Mouse (Mus musculus): ENCODE measurements around the gene Med21.

The Med21 gene

DNA sequence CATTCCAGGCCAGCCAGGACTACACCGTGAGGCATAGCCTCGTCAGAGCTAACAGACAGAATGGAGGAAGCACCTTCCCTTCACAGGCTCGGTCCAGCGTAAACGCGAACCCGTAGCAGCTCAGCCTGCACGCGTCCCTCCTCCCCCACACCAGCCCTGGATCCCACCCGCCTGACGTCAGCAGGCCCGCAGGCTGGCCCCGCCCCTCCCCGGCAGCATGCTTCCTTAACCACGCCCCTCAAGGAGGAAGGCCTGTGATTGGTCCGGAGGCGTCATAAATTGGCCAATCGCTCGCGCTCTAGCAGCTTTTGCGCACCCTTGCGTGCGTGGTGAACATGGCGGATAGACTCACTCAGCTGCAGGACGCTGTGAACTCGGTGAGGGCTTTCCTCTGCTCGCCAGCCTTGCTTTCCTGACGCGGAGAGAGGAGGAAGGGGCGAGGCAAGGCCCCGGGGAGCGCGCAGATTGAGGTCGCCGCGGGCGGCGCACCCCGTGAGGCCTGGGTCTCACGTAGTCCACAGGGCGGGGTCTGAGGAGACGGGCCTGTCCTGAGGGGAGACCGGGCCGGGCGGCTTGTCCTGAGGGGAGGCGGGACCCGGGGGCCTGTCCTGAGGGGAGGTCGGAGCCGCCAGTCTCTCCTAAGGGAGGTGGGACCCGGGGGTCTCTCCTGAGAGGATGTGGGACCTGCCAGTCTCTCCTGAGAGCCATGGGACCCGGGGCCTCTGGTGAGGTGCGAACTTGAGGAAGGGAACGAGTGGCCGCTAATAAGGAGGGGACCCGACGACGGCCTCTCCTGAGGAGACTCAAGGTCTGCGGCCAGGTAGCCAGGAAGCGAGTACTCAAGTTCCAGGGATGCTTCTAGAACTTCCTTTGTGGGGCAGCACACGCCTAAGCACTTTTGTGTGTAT is at the start of gene Med21, which contains the start of gene Tm7sf3:
Med21 (plus strand) TSS at position 272 of the 908 bp plus-strand sequence.
Tm7sf3 (minus strand) TSS at position 549 of the 908 bp plus-strand sequence.
- peak; percentile 99 for DNase-seq

DNA sequence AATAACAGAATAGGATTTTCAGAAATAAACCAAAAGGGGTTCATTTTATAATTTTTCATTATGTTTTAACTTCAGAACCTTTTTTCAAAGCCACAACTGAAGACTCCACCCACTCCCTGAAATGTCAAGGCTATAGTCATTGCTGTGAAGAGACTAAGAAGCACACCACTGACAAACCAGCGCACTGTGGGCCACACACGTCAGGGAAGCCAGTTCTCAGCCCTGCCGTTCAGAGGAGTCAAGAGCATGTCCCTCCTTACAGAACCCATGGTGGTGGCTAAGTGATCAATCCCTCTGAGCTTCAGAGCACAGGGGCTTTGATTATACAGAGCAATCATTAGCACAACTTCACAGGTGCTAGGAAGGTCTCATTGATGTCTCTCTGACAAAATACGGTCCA is 39.7 kb upstream of the Med21 start:
- no peak for DNase-seq

DNA sequence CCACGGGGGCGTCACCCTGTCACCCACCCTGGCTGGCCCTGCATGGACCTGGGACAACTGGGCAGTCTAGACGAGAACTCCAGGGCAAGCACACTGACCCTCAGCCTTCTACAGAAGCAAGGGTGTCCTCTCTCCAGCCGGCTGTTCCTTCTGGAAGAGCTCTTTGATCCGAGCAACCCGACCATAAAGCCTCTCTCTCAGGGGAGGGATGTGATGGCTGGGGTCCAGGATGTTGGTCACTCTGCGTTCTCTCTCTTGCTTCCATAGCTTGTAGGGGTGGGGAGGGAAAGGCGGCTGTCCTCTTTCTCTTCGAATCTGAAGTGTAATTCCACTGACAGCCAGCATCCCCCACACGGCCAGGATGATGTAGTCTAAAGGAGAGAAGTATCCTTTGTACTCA is 38.7 kb upstream of the Med21 start:
- no peak for DNase-seq

DNA sequence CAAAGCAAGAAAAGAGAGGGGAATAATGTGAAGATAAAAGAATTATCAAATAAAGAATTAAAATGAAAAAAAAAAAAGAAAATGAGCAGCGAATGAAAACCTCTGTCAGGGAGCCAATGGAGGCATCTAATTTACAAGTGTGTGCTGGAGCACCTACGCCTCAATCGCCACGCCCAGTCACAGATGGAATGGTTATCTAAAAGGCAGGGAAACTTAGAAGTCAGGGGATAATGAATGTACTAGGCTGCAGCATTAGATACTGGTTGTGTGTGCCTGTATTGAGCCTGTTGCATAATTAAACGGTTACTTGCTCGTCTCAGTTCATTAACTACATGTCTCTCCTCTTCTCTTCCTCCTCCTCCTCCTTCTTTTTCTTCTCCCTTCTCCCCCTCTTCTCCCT is 31.0 kb upstream of the Med21 start:
- no peak for DNase-seq

- DNase-seq: no peak
Observed at GRCm38 (mm10) chr6:146611897-146612296, 30.4 kb upstream of the Med21 start.

- no peak for DNase-seq
Observed at GRCm38 (mm10) chr6:146612736-146613135, 29.6 kb upstream of the Med21 start.

DNA sequence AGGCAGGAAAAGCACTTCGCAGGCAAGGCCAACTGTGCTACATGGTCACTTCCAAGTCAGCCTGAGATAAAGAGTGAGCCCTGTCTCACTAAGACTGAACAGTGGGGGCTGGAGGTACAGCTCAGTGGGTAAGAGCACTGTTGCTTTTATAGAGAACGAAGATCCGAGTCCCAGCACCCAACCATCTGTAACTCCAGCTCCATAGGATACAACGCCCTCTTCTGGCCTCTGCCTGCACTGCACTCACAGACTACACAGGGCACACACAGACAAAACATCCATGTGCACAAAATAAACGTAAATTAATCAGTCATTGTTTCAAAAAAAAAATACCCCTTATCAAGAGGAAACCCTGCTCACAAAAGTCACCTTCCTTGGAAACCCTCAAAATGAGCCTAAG is 28.4 kb upstream of the Med21 start:
- DNase-seq: no peak

DNA sequence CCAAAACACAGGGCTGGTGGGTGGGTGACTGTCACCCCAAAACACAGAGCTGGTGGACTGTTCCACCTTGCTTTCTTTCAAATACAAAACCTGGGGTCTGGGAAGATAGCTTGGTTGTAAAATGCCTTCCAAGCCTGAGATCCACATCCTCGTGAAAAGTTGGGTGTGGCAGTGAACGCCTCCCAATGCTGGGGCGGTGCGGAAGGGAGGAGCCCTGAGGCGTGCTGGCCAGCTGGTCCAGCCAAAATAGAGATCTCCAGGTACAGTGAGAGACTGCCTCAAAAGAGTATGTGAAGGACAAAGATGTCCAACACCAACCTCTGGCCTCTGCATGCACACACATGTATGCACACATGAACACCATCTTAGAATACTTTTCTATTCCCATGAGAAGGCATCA is 27.8 kb upstream of the Med21 start:
- no peak for DNase-seq

DNA sequence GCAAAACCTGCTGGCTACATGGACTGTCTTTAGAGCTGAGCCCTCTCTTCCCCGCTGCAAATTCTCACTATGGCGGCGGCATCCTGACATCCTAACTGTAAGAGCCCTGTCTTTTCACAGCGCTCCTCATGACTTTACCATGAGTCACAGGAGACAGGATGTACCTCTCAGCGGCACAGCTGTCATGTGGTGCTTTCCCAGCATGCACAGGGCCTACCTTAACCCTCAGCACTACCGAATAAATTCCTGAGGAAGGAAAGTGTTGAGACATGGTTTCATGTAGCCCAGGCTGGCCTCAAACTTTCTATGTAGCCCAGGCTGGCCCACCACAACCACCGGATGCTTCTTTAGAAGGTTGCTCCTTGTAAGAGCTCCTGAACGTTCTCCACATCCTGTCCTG is 26.5 kb upstream of the Med21 start:
- no peak for DNase-seq

- DNase-seq: no peak
Observed at GRCm38 (mm10) chr6:146616670-146617069, 25.7 kb upstream of the Med21 start.

DNA sequence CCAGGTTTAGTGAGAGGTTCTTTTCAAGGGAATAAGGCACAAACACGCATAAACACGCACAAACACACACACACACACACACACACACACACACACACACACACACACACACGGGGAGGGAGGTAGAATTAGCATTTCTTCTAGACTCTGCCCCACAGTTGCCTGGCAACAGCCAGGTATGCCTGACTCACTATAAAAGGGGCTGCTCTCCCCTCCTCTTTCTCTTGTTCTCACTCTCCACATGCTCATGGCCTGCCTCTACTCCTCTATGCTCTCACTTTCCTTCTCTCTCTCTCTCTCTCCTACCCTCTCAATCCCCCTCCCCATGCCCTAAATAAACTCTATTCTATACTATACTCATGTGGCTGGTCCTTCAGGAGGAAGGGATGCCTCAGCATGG is 14.2 kb upstream of the Med21 start:
- no peak for DNase-seq

GRCm38 (mm10) chr6:146629781-146630756 is 12.3 kb upstream of the Med21 start:
- no peak for DNase-seq

GRCm38 (mm10) chr6:146630961-146631360 is 11.4 kb upstream of the Med21 start:
- DNase-seq: no peak

GRCm38 (mm10) chr6:146631847-146632246 is 10.5 kb upstream of the Med21 start:
- no peak for DNase-seq

GRCm38 (mm10) chr6:146632403-146632802 is 9.9 kb upstream of the Med21 start:
- DNase-seq: no peak

- peak; percentile 40 for DNase-seq
Observed at GRCm38 (mm10) chr6:146633097-146633496, 9.2 kb upstream of the Med21 start.

- DNase-seq: peak; percentile 39
Observed at GRCm38 (mm10) chr6:146633629-146634014, 8.7 kb upstream of the Med21 start.

GRCm38 (mm10) chr6:146634015-146634722 is 8.2 kb upstream of the Med21 start:
- peak; percentile 97 for DNase-seq

GRCm38 (mm10) chr6:146634759-146635606 is 7.4 kb upstream of the Med21 start:
- peak; percentile 29 for DNase-seq

- DNase-seq: no peak
Observed at GRCm38 (mm10) chr6:146636482-146636881, 5.9 kb upstream of the Med21 start.

DNA sequence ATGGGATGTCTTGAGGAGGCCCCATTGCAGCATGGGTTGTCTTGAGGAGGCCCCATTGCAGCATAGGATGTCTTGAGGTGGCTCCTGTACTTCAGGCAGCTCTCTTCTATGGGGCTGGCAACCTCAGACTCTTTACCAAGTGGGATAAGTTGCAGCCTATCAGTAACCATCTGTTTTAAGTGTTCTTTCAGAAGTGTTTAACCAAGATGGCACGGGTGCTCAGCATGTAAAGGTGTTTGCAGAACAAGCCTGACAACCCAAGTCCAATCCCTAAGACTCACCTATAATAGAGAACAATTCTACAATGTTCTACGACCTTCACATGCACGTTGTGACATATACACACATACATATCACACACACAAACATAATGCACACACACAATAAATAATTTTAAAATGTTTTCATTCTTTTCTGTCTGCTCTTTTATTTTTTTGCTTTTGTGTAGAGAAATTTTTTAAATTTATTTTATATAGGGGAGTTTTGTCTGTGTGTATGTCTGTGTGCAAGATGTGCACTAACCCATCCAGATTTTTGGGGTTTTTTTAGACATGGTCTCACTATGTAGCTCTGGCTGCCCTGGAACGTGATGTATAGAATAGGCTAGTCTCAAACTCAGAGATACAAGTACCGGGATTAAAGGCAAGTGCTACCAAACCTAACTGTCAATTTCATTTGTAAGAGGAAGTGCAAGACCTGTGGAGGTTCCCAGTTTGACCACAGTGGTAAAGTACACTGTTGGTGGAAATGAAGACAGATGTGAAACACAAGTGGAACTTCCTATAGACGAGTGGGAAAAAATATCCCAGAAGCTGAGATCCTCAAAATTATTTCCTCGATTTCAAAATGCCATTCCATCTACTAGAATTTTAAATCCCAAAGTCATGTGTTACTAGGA is 2.0 kb upstream of the Med21 start:
- no peak for DNase-seq
